In genomic region chr11:70250150-70250549, GRCm38 (mm10) we compare ENCODE assay signal across 24 mouse cellular contexts. TPM values are rescaled to one million over a fixed set of nuclear protein-coding genes. Genes with fewer than 3 reads are reported as not detected.
"Had no signal": no experiment of that assay in that cellular context is flagged by ENCODE, and none has a peak within 500 bp of the region (broad histone marks: within the 10 kb centered on the region; RNA-seq: fewer than 3 reads in every experiment).

No protein-coding gene starts in this region.

- H3K4me3 ChIP-seq: gastrocnemius, adult 2 months; heart, adult 2 months; heart, embryonic 13.5 days; heart, embryonic 15.5 days; hindbrain, embryonic 13.5 days; hindbrain, embryonic 15.5 days; kidney, embryonic 15.5 days; left cerebral cortex, adult 2 months; limb, embryonic 10.5 days; limb, embryonic 12.5 days; liver, embryonic 13.5 days had no signal

- ATAC-seq: hindbrain, postnatal 0 days; intestine, embryonic 16.5 days had no signal

- H3K9ac ChIP-seq: heart, embryonic 13.5 days; heart, embryonic 15.5 days; hindbrain, embryonic 13.5 days; hindbrain, embryonic 15.5 days; kidney, embryonic 15.5 days; limb, embryonic 12.5 days; liver, embryonic 13.5 days had no signal

- H3K27ac ChIP-seq: gastrocnemius, adult 2 months; heart, adult 2 months; heart, embryonic 13.5 days; heart, embryonic 15.5 days; hindbrain, embryonic 13.5 days; hindbrain, embryonic 15.5 days; hindbrain, postnatal 0 days; kidney, embryonic 15.5 days; kidney, postnatal 0 days; left cerebral cortex, adult 2 months; limb, embryonic 10.5 days; limb, embryonic 12.5 days; liver, embryonic 13.5 days had no signal

- H3K36me3 ChIP-seq: heart, embryonic 13.5 days; heart, embryonic 15.5 days; hindbrain, embryonic 13.5 days; hindbrain, embryonic 15.5 days; kidney, embryonic 15.5 days; limb, embryonic 10.5 days; limb, embryonic 12.5 days; liver, embryonic 13.5 days had no signal

- H3K9me3 ChIP-seq: heart, embryonic 13.5 days; heart, embryonic 15.5 days; hindbrain, embryonic 13.5 days; hindbrain, embryonic 15.5 days; kidney, embryonic 15.5 days; limb, embryonic 10.5 days; limb, embryonic 12.5 days; liver, embryonic 13.5 days had no signal

- DNase-seq: gastrocnemius, adult 2 months; gastrocnemius, postnatal 10 days; gastrocnemius, postnatal 25 days; heart, adult 2 months; heart, postnatal 4 days; kidney, adult 11 months; kidney, adult 2 months; kidney, adult 9 months; kidney, postnatal 14 days; kidney, postnatal 36 days; liver; liver, embryonic 13.5 days had no signal

RNA-seq across cellular contexts. Expression of gene Alox12, which starts 5.0 kb away (rescaled TPM):
- total RNA-seq: granulocyte monocyte progenitor cell, adult 5-6 weeks had no signal

RNA-seq across cellular contexts. Expression of gene Bcl6b, which starts 20.6 kb away (rescaled TPM):
- total RNA-seq: granulocyte monocyte progenitor cell, adult 5-6 weeks had no signal
